Mouse (Mus musculus) megakaryocyte progenitor cell, adult 5-6 weeks (primary cell): Measurements from ENCODE around the gene Pak7. TPM values are rescaled to one million over a fixed set of nuclear protein-coding genes. Genes with fewer than 3 reads are reported as not detected.
"Not testable (repeated sequence)": the region's sequence is repeated elsewhere in the genome, so short reads cannot be mapped to it uniquely, and the experiment has no call there.

ENCODE experiments used
- ATAC-seq: replicated peaks from 2 replicates; pipeline ENCODE4 v1.8.0; 2016; ENCODE audit warnings: mild to moderate bottlenecking, moderate TSS enrichment, inconsistent platforms; ENCODE audit not compliant: poor library complexity
- total RNA-seq, 2 experiments: library from RNA; stranded (forward) in 1 of 2; stranded (reverse) in 1 of 2; fragments of 157-497, 149-512 nt in 1 of 2; fragments of 200-1000 nt in 1 of 2; gene quantifications; 2 replicates each; pipeline versions ENCODE4 v1.2.3 to v1.2.4; 2015 to 2017

Gene Pak7
- total RNA-seq (2015) (not detected in 2 replicates), total RNA-seq (2017) (0.07 TPM in 1 of 2 replicates, not detected in the other)

GRCm38 (mm10) chr2:136387181-136388131 is at the start of gene Pak7:
Gene Pak7 (minus strand): TSS chr2:136387967.
- no peak for ATAC-seq

GRCm38 (mm10) chr2:136425561-136425960 is 37.8 kb upstream of the Pak7 start:
- no peak for ATAC-seq

GRCm38 (mm10) chr2:136419543-136419942 is 31.8 kb upstream of the Pak7 start:
- no peak for ATAC-seq

- ATAC-seq, result no peak
Measured at GRCm38 (mm10) chr2:136416381-136416780, 28.6 kb upstream of the Pak7 start.

GRCm38 (mm10) chr2:136402587-136402986 is 14.8 kb upstream of the Pak7 start:
- no peak for ATAC-seq

- no peak for ATAC-seq
Measured at GRCm38 (mm10) chr2:136375318-136375717, 12.4 kb downstream of the Pak7 start.

GRCm38 (mm10) chr2:136372361-136372760 is 15.4 kb downstream of the Pak7 start:
- ATAC-seq, result no peak

GRCm38 (mm10) chr2:136351393-136352096 is 36.2 kb downstream of the Pak7 start:
- no peak for ATAC-seq

- no peak for ATAC-seq
Measured at GRCm38 (mm10) chr2:136350459-136350858, 37.3 kb downstream of the Pak7 start.

GRCm38 (mm10) chr2:136349671-136350275 is 38.0 kb downstream of the Pak7 start:
- ATAC-seq, result no peak

GRCm38 (mm10) chr2:136344240-136344780 is 43.5 kb downstream of the Pak7 start:
- not testable (repeated sequence) for ATAC-seq

GRCm38 (mm10) chr2:136329974-136330373 is 57.8 kb downstream of the Pak7 start:
- no peak for ATAC-seq

- ATAC-seq, result no peak
Measured at GRCm38 (mm10) chr2:136325646-136326045, 62.1 kb downstream of the Pak7 start.

GRCm38 (mm10) chr2:136309313-136309712 is 78.5 kb downstream of the Pak7 start:
- no peak for ATAC-seq

- ATAC-seq, result no peak
Measured at GRCm38 (mm10) chr2:136308743-136309142, 79.0 kb downstream of the Pak7 start.

GRCm38 (mm10) chr2:136302201-136302600 is 85.6 kb downstream of the Pak7 start:
- no peak for ATAC-seq

GRCm38 (mm10) chr2:136301406-136301805 is 86.4 kb downstream of the Pak7 start:
- no peak for ATAC-seq

GRCm38 (mm10) chr2:136297371-136297770 is 90.4 kb downstream of the Pak7 start:
- no peak for ATAC-seq

GRCm38 (mm10) chr2:136282043-136282442 is 105.7 kb downstream of the Pak7 start:
- no peak for ATAC-seq

GRCm38 (mm10) chr2:136241960-136242359 is 145.8 kb downstream of the Pak7 start:
- ATAC-seq, result not testable (repeated sequence)

GRCm38 (mm10) chr2:136231228-136231627 is 156.5 kb downstream of the Pak7 start:
- no peak for ATAC-seq
